32 mouse cellular contexts compared by ENCODE assay signal in the genomic region with DNA sequence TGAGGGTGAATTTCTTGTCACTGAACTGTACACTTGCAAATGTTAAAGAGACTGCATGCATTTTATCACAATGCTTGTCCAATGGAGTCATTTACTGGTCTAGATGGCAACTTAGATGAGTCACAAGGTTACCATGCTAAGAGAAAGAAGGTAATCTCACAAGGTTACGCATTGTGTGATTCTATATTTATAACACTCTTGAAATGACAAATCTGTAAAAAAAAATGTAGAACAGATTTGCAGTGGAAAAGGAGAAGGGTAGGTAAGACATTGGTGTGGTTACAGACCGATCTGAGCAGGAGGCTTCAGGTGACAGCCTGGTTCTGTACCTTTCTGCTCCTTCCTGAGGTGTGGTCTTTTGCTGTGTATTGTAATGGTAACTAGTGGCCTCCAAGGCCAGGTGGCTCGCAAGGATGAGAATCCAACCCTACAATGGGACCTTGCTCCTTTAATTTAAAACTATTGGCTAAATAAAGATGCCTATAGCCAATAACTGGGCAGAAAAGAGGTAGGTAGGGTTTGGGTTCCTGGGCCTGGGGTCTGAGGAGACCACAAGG. TPM values are rescaled to one million over a fixed set of nuclear protein-coding genes. Genes with fewer than 3 reads are reported as not detected.
DNase-seq lines count a peak whose midpoint lies in the region; ATAC-seq and TF ChIP-seq lines count a peak whose summit lies in the region.
"Had no signal": no experiment of that assay in that cellular context is flagged by ENCODE, and none has a peak within 500 bp of the region (broad histone marks: within the 10 kb centered on the region; RNA-seq: fewer than 3 reads in every experiment).

No protein-coding gene starts in this region.

- peak; percentile 69 for DNase-seq in ES-CJ7 (ENCODE audit: low read depth, low spot score)
- DNase-seq in cerebellum, adult 8-10 months = no peak
- no peak for DNase-seq in left cerebral cortex, postnatal 10 days (ENCODE audit: extremely low spot score in 1 of 2, low spot score in 2 of 2)
- DNase-seq in right cerebral cortex, postnatal 14 days = no peak
- DNase-seq: adrenal gland, postnatal 10 days; adrenal gland, postnatal 36 days; B cell, adult 2 months; cerebellum, adult 2 months; cerebellum, postnatal 10 days; forebrain, postnatal 0 days; gastrocnemius, adult 2 months; gastrocnemius, postnatal 14 days; heart, adult 18-20 months; heart, postnatal 14 days; heart, postnatal 4 days; kidney, adult 18-20 months had no signal

- H3K4me1 ChIP-seq in intestine, postnatal 0 days (replicated peaks; ENCODE audit: control insufficient read depth, insufficient read depth, low read length) = peaks cover 11% of the 10 kb centered on the region
- H3K4me1 ChIP-seq in intestine, embryonic 16.5 days (ENCODE audit: control insufficient read depth, insufficient read depth, low read length) = peaks cover 28% of the 10 kb centered on the region
- peaks cover 14% of the 10 kb centered on the region for H3K4me1 ChIP-seq in embryonic fibroblast, embryonic 13.5 days (ENCODE audit: control insufficient read depth, insufficient read depth, low read length)

- no peak overlapping the region for H3K4me2 ChIP-seq in intestine, postnatal 0 days (replicated peaks; ENCODE audit: low read depth)
- H3K4me2 ChIP-seq in intestine, embryonic 16.5 days (ENCODE audit: low read depth, low read length) = no peak overlapping the region
- H3K4me2 ChIP-seq: heart, embryonic 13.5 days; hindbrain, embryonic 14.5 days had no signal

- TF ChIP-seq CTCF in intestine, postnatal 0 days (IDR thresholded peaks at IDR 0.05; ENCODE audit: low read depth) = no peak
- TF ChIP-seq CTCF in embryonic fibroblast, embryonic 13.5 days (IDR thresholded peaks at IDR 0.05; ENCODE audit: borderline replicate concordance, insufficient read depth, low read length) = no peak

- H3K36me3 ChIP-seq in intestine, postnatal 0 days (ENCODE audit: control insufficient read depth, insufficient read depth) = peaks cover 10% of the 10 kb centered on the region; the same call in 1 of the 2 replicates
- H3K36me3 ChIP-seq in intestine, embryonic 16.5 days (ENCODE audit: control insufficient read depth, insufficient read depth, low read length) = no peaks in the 10 kb centered on the region; the same call in 1 of the 2 replicates

- intact Hi-C loops in left cerebral cortex, postnatal 10 days (cut with DNase I) = no loop called here

- peak overlapping the region; percentile 11; the same call in 1 of the 2 replicates for H3K27ac ChIP-seq in intestine, postnatal 0 days (ENCODE audit: low read depth, low read length)
- no peak overlapping the region for H3K27ac ChIP-seq in intestine, embryonic 16.5 days (ENCODE audit: low read length)
- peak overlapping the region; percentile 10; the same call in 1 of the 2 replicates for H3K27ac ChIP-seq in embryonic fibroblast, embryonic 13.5 days (ENCODE audit: insufficient read depth, low read length)
- H3K27ac ChIP-seq: gastrocnemius, adult 2 months; heart, embryonic 13.5 days; hindbrain, embryonic 14.5 days; hindbrain, postnatal 0 days had no signal

- no peaks in the 10 kb centered on the region for H3K9me3 ChIP-seq in intestine, postnatal 0 days (ENCODE audit: control insufficient read depth)
- no peaks in the 10 kb centered on the region for H3K9me3 ChIP-seq in intestine, embryonic 16.5 days (ENCODE audit: control insufficient read depth, low read length)
- H3K9me3 ChIP-seq: heart, embryonic 13.5 days had no signal

- H3K4me3 ChIP-seq in intestine, postnatal 0 days (ENCODE audit: low read depth, low read length) = no peak overlapping the region
- H3K4me3 ChIP-seq in intestine, embryonic 16.5 days (ENCODE audit: low read length) = no peak overlapping the region
- no peak overlapping the region for H3K4me3 ChIP-seq in embryonic fibroblast, embryonic 13.5 days (ENCODE audit: insufficient read depth, low read length)
- H3K4me3 ChIP-seq: gastrocnemius, adult 2 months; heart, embryonic 13.5 days had no signal

- no peaks in the 10 kb centered on the region for H3K27me3 ChIP-seq in intestine, postnatal 0 days (replicated peaks; ENCODE audit: control insufficient read depth, insufficient read depth, low read length)
- no peaks in the 10 kb centered on the region for H3K27me3 ChIP-seq in intestine, embryonic 16.5 days (replicated peaks; ENCODE audit: control insufficient read depth, insufficient read depth, low read length)
- H3K27me3 ChIP-seq: heart, embryonic 13.5 days had no signal

- no peak for ATAC-seq in intestine, postnatal 0 days
- ATAC-seq in intestine, embryonic 16.5 days = no peak
- ATAC-seq: forebrain, embryonic 14.5 days; forebrain, postnatal 0 days; hindbrain, postnatal 0 days had no signal

- no peak for TF ChIP-seq POLR2A in embryonic fibroblast, embryonic 13.5 days (IDR thresholded peaks at IDR 0.05; ENCODE audit: low read depth, low read length)

- 74% methylated on average over 3 of the region's 3 CpGs for WGBS in intestine, postnatal 0 days
- WGBS in intestine, embryonic 16.5 days = 98% methylated on average over 3 of the region's 3 CpGs

- H3K9ac ChIP-seq in intestine, postnatal 0 days (ENCODE audit: low read depth, low read length) = no peak overlapping the region
- H3K9ac ChIP-seq in intestine, embryonic 16.5 days (ENCODE audit: low read depth, low read length) = no peak overlapping the region
- H3K9ac ChIP-seq: forebrain, postnatal 0 days; heart, embryonic 13.5 days; hindbrain, embryonic 14.5 days had no signal

RNA-seq across cellular contexts. Expression of a gene that starts 35.2 kb away (rescaled TPM):
- polyA plus RNA-seq in intestine, postnatal 0 days (2015; fragmentation: Nextera tagmentation; extraction: Ambion mirVana) = not detected in 2 replicates
- not detected in 2 replicates for polyA plus RNA-seq in intestine, embryonic 16.5 days (2015; fragmentation: Nextera tagmentation; extraction: Ambion mirVana)
- not detected in 2 replicates for polyA plus RNA-seq in embryonic fibroblast, embryonic 13.5 days (2011; ENCODE audit: insufficient read length, low read depth, missing spikeins)
- not detected for total RNA-seq in left cerebral cortex, postnatal 10 days (2021)
- total RNA-seq: adrenal gland, adult 18-20 months; adrenal gland, postnatal 10 days; adrenal gland, postnatal 36 days; forebrain, postnatal 0 days; gastrocnemius, adult 2 months; gastrocnemius, postnatal 14 days; gastrocnemius, postnatal 4 days; heart, adult 18-20 months; heart, postnatal 14 days; heart, postnatal 4 days; hindbrain, postnatal 0 days had no signal
- polyA plus RNA-seq: cerebellum, adult 2 months; embryonic facial prominence, embryonic 11.5 days; embryonic facial prominence, embryonic 14.5 days; forebrain, embryonic 11.5 days; forebrain, embryonic 14.5 days; forebrain, postnatal 0 days; frontal cortex, adult 2 months; heart, embryonic 13.5 days; heart, embryonic 16.5 days; hindbrain, embryonic 11.5 days; hindbrain, embryonic 14.5 days; hindbrain, postnatal 0 days; intestine, embryonic 14.5 days had no signal

RNA-seq across cellular contexts. Expression of a gene that starts 35.8 kb away (rescaled TPM):
- 63.3 and 65.2 TPM in 2 replicates for polyA plus RNA-seq in intestine, postnatal 0 days (2015; fragmentation: Nextera tagmentation; extraction: Ambion mirVana)
- 75.3 and 77.5 TPM in 2 replicates for polyA plus RNA-seq in intestine, embryonic 16.5 days (2015; fragmentation: Nextera tagmentation; extraction: Ambion mirVana)
- polyA plus RNA-seq in embryonic fibroblast, embryonic 13.5 days (2011; ENCODE audit: insufficient read length, low read depth, missing spikeins) = 39.8 and 48.8 TPM in 2 replicates
- total RNA-seq in left cerebral cortex, postnatal 10 days (2021) = 10 to 100 TPM; 65.9 to 67.9 TPM
